Mouse (Mus musculus) G1E (cell line): ENCODE measurements around the gene Rnaseh2c. TPM values are rescaled to one million over a fixed set of nuclear protein-coding genes. Genes with fewer than 3 reads are reported as not detected.

Experiments used
- ATAC-seq: 2 replicates; pipeline ENCODE4 v1.8.0; 2016; ENCODE audit warnings: mild to moderate bottlenecking; ENCODE audit not compliant: insufficient number of reproducible peaks, poor library complexity, low FRiP score, severe bottlenecking; ENCODE audit errors: extremely low read depth
- DNase-seq: peaks from one replicate; pipeline ENCODE4 v3.0.0; 2012; ENCODE audit warnings: low spot score
- H3K27me3 ChIP-seq: 2 replicates; pipeline ENCODE4 v1.6.1; 2012; ENCODE audit warnings: mild to moderate bottlenecking, low read length, inconsistent platforms; ENCODE audit not compliant: insufficient read depth
- H3K36me3 ChIP-seq: replicated peaks from 2 replicates; pipeline ENCODE3; 2012; ENCODE audit warnings: mild to moderate bottlenecking, inconsistent platforms
- H3K4me1 ChIP-seq: 2 replicates; pipeline ENCODE4 v1.6.1; 2012; ENCODE audit warnings: low read depth, low read length, inconsistent platforms, mixed read lengths; ENCODE audit not compliant: insufficient read depth
- H3K4me3 ChIP-seq: 2 replicates; pipeline ENCODE4 v1.5.1; 2012; ENCODE audit warnings: low read depth, mild to moderate bottlenecking, inconsistent platforms, low read length, moderate library complexity, mixed read lengths
- H3K9me3 ChIP-seq: replicated peaks from 2 replicates; pipeline ENCODE4 v1.6.1; 2012; ENCODE audit warnings: inconsistent platforms
- CTCF ChIP-seq: IDR thresholded peaks from 2 replicates; pipeline ENCODE4 v1.5.1; 2012; ENCODE audit warnings: low read depth, low read length, inconsistent platforms, mixed read lengths
- GATA1 ChIP-seq: IDR thresholded peaks from 2 replicates; pipeline ENCODE4 v1.6.1; 2012; ENCODE audit warnings: borderline replicate concordance, low read length, inconsistent platforms, mixed read lengths
- GATA2 ChIP-seq: IDR thresholded peaks from 2 replicates; pipeline ENCODE4 v1.6.1; 2012; ENCODE audit warnings: low read depth, low read length, inconsistent platforms, borderline replicate concordance
- POLR2AphosphoS5 ChIP-seq: IDR thresholded peaks from 2 replicates; pipeline ENCODE4 v1.6.1; 2012; ENCODE audit warnings: low read depth, low read length, inconsistent platforms; ENCODE audit not compliant: insufficient replicate concordance
- TAL1 ChIP-seq: conservative IDR thresholded peaks from 2 replicates; pipeline ENCODE4 v1.6.1; 2012; ENCODE audit warnings: low read depth, low read length, inconsistent platforms, mixed read lengths
- polyA plus RNA-seq: library from polyadenylated mRNA; stranded (reverse); fragments of >175 nt; gene quantifications from 2 replicates; pipeline ENCODE4 v1.2.3, GENCODE M21; 2012
- total RNA-seq, 2 experiments: library from RNA; stranded (forward) in 1 of 2; stranded (reverse) in 1 of 2; fragments of 200-1000 nt in 1 of 2; fragments of >200 nt in 1 of 2; fragmentation: Nextera tagmentation in 1 of 2; gene quantifications; 2 replicates each; pipeline ENCODE4 v1.2.3; 2014 to 2017

The Rnaseh2c gene
- total and polyA plus RNA-seq, 3 experiments = 19.7 to 315 (median 75.5) TPM

- peaks cover 32% of the 10 kb centered on the region for H3K4me1 ChIP-seq
- DNase-seq (no peak), ATAC-seq (no peak)
- H3K36me3 ChIP-seq = peaks cover 44% of the 10 kb centered on the region
- TF ChIP-seq GATA2 (no peak), CTCF (no peak), TAL1 (no peak), POLR2AphosphoS5 (no peak), GATA1 (no peak)
- no peaks in the 10 kb centered on the region for H3K9me3 ChIP-seq
- no peaks in the 10 kb centered on the region for H3K27me3 ChIP-seq
- no peak overlapping the region for H3K4me3 ChIP-seq
These were observed 29.1 kb upstream of the Rnaseh2c start for GRCm38 (mm10) chr19:5572331-5573125.

- Histone ChIP-seq H3K27me3 (peaks cover 10% of the 10 kb centered on the region), H3K4me1 (peaks cover 10% of the 10 kb centered on the region), H3K4me3 (no peak overlapping the region), H3K9me3 (no peaks in the 10 kb centered on the region), H3K36me3 (peaks cover 29% of the 10 kb centered on the region)
- no peak for DNase-seq
- no peak for ATAC-seq
- TF ChIP-seq CTCF = no peak
These were observed 26.3 kb upstream of the Rnaseh2c start for GRCm38 (mm10) chr19:5575336-5575735.

DNA sequence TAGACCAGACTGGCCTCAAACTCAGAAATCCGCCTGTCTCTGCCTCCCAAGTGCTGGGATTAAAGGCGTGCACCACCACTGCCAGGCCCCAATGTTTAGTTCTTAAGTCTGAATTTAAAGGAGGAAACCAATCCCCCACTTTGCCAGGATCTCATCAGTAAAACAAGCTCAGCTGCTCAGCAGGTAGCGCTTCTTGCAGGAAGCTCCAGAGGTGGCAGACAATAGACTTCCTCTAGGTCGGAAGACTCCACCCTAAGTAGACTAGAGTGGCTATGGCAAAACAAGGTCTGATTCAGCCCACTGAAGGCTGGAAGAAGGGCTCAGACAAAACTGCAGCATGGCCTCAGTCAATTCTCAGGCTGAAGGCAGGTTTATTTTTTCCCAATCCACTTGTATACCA is 21.7 kb upstream of the Rnaseh2c start:
- Histone ChIP-seq H3K9me3 (no peaks in the 10 kb centered on the region), H3K27me3 (peaks cover 52% of the 10 kb centered on the region), H3K4me1 (no peaks in the 10 kb centered on the region), H3K4me3 (no peak overlapping the region), H3K36me3 (no peaks in the 10 kb centered on the region)
- no peak for DNase-seq
- ATAC-seq = no peak
- TF ChIP-seq TAL1 (no peak), GATA2 (no peak), POLR2AphosphoS5 (no peak), GATA1 (no peak), CTCF (no peak)

DNA sequence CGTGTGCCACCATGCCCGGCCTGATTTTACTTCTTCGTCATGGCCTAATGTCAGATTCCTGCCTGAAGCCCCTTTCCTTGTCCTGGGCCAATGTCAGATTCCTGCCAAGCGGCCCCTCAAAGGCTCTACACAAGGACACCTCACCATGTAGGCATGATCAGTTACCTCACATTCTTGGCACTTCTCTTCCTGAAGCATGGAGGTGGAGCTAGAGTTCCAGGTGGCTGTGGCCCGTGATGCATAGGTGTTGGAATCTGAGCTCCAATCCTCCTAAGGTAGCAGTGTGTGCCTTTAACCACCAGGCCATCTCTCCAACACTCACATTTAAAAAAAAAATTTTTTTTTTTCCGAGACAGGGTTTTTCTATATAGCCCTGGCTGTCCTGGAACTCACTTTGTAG is 20.9 kb upstream of the Rnaseh2c start:
- H3K4me3 ChIP-seq = no peak overlapping the region
- TF ChIP-seq CTCF = no peak
- no peak for TF ChIP-seq GATA2
- no peak for TF ChIP-seq POLR2AphosphoS5
- no peak for TF ChIP-seq GATA1
- no peak for TF ChIP-seq TAL1
- H3K27me3 ChIP-seq = peaks cover 60% of the 10 kb centered on the region
- H3K9me3 ChIP-seq = no peaks in the 10 kb centered on the region
- DNase-seq (no peak), ATAC-seq (no peak)
- H3K4me1 ChIP-seq = no peaks in the 10 kb centered on the region; the same call in 1 of the 2 replicates
- H3K36me3 ChIP-seq = no peaks in the 10 kb centered on the region

GRCm38 (mm10) chr19:5581995-5582394 is 19.7 kb upstream of the Rnaseh2c start:
- peaks cover 63% of the 10 kb centered on the region for H3K27me3 ChIP-seq
- TF ChIP-seq CTCF (no peak), POLR2AphosphoS5 (no peak), GATA1 (no peak), TAL1 (no peak), GATA2 (no peak)
- no peak for ATAC-seq
- H3K9me3 ChIP-seq = no peaks in the 10 kb centered on the region
- no peaks in the 10 kb centered on the region for H3K36me3 ChIP-seq
- H3K4me1 ChIP-seq = no peaks in the 10 kb centered on the region; the same call in 1 of the 2 replicates
- no peak overlapping the region for H3K4me3 ChIP-seq
- DNase-seq = no peak

GRCm38 (mm10) chr19:5589159-5589558 is 12.5 kb upstream of the Rnaseh2c start:
- no peak for DNase-seq
- H3K27me3 ChIP-seq = peaks cover 31% of the 10 kb centered on the region
- TF ChIP-seq POLR2AphosphoS5 (no peak), TAL1 (no peak), CTCF (no peak)
- no peak overlapping the region for H3K4me3 ChIP-seq
- no peaks in the 10 kb centered on the region; the same call in 1 of the 2 replicates for H3K4me1 ChIP-seq
- ATAC-seq = no peak
- H3K36me3 ChIP-seq = no peaks in the 10 kb centered on the region
- peaks cover 3% of the 10 kb centered on the region; the same call in 1 of the 2 replicates for H3K9me3 ChIP-seq

- TF ChIP-seq GATA1 (no peak), POLR2AphosphoS5 (no peak), TAL1 (no peak), CTCF (no peak), GATA2 (no peak)
- Histone ChIP-seq H3K4me1 (no peaks in the 10 kb centered on the region), H3K9me3 (peaks cover 3% of the 10 kb centered on the region; the same call in 1 of the 2 replicates), H3K4me3 (no peak overlapping the region), H3K36me3 (no peaks in the 10 kb centered on the region), H3K27me3 (peaks cover 26% of the 10 kb centered on the region)
- ATAC-seq (no peak), DNase-seq (no peak)
These were observed 9.8 kb upstream of the Rnaseh2c start for GRCm38 (mm10) chr19:5591888-5592287.
